Mouse (Mus musculus) spleen, postnatal 36 days (tissue): ENCODE results near the gene Rpp25l.
A peak's percentile ranks its signal among the peaks of the same experiment; 100 is the strongest.
"Not testable (repeated sequence)": the region's sequence is repeated elsewhere in the genome, so short reads cannot be mapped to it uniquely, and the experiment has no call there.

Source experiments
- DNase-seq, 2 experiments: peaks; one replicate each; pipeline ENCODE4 v3.0.0; 2022; ENCODE audit warnings: low spot score in 2 of 2, mixed read lengths in 1 of 2

The Rpp25l gene

DNA sequence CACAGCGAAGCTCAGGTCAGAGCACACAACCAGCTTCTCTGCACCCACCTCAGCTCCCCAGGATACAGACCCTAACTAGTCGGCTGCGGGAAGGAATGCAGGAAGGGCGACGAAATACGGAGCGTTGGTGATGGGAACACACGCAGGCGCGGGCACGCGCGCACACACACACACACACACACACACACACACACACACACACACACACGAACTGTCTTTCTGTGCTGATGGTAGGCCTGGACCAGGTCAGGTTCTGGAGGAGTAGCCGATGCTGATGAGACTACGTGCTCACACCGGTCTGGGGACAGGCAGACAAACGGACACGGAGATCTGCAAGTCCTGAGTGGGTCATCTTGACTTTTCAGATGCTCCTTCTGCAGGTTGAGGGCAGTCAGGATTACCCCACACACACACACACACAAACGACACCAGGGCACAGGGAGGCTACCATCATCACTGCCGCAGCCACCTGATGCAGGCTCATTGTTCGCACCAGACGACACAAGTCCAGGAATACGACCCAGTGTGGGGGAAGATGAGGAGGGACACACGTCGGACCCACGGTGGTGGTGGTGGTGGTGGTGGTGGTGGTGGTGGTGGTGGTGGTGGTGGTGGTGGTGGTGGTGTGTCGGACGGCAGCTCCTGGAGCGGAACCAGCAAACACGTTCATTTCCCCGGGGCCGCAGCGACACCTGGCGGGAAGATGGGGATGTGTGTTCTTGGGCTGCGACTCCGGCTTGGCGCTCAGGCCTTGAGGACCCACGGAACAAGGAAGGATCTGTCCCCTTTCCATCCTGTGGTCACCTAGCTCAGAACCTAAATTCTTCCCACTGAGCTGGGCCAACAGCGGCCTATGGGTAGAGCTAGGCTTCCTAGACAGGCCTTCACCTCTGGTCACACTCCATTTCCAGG lies 16.1 kb downstream of the Rpp25l start, which contains the start of gene Cntfr:
TSS of gene Cntfr (minus strand) at position 160 of the 912 bp plus-strand sequence.
- DNase-seq: peak; percentile 44 to 53

DNA sequence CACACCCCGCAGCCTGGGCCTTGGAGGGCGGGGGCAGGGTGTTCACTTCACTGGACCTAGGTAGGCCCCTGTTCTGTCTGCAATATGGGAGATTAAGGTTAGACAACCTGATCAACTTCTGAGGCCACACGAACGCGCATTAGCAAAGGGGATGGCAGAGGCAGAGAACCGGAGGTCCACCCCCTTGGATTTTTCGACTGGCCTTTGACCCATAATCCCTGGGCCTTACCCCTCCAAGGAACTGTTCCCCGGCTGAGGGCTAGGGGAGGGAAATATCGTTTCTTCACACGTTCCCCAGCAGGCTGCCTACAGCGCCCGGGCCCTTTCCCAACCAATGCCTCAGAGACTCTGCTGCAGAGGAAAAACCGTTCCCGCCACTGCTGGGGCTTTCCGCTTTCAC lies 16.9 kb downstream of the Rpp25l start:
- not testable (repeated sequence) for DNase-seq

DNA sequence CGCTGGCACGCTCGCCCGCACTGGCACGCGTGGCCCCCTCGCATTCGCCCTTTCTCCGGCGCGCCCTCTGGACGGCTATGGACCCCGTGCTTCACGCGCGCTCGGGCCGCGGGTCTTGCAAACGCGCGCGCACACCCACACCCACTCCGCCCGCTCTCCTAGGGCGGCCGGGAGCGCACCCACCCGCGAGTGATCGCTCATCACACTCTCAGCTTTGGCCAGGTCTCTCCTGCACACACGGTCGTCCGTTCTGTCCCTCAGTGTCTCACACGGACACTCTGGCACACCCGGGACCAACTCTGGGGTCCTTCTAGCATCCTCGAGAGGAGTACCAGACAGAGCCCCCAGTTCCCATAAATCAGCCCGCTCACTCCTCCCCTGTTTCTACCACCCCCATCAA lies 17.5 kb downstream of the Rpp25l start:
- DNase-seq: not testable (repeated sequence)

DNA sequence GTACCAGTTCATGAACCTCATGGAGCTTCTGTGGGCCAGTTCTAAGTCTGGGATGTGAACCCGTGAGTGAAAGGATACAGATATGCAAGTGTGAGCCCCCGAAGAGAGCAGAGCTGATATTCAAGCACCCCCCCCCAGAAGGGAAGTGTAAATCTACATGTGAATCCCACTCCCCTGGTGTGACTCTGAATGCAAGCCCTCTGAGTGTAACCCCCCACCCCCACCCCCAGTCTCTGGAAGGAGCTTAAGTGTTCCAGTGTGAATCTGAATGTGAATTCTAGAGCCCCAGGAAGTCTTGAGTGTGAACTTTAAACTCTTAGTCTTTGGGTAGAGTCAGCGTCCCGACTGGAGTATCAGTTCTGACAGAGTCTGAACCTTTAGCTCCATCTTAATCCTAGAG lies 19.8 kb downstream of the Rpp25l start:
- not testable (repeated sequence) for DNase-seq

DNA sequence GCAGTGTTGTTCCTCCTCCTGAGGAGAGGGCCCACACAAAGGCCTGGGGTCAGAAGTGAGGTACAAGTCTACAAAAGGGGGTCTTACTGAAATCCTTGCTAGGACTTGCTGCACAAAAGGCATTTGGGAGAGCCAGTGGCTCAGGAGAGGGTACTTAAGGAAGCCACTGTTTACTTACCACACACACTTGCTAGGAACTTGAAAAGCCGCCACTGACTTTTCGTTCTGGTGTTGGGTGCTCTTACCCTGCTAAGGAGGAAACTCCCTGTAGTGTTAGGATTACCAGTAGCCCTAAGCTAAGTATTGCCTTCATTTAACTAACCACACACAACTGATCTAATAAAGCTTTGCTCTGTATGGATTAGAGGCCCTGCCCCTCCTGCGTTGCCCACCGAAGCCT lies 23.3 kb downstream of the Rpp25l start:
- not testable (repeated sequence) for DNase-seq

DNA sequence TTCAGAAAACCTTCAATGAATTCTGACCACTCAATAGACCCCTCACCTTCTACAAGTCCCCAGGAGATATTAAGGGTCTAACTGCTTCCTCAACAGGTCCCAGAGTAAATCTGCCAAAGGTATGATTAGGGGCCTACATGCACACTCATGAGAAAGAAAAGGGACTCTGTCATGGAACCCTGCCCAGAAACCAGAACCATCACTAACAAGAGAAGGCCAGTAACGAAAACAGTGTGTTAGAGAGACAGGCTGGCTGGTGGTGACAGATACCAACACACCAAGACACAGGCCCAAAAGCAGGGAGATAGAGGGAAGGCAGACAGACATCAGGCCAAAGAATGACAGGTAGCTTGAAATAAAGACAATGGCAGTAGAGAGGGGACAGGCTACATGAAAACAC lies 24.8 kb downstream of the Rpp25l start:
- DNase-seq: not testable (repeated sequence)

DNA sequence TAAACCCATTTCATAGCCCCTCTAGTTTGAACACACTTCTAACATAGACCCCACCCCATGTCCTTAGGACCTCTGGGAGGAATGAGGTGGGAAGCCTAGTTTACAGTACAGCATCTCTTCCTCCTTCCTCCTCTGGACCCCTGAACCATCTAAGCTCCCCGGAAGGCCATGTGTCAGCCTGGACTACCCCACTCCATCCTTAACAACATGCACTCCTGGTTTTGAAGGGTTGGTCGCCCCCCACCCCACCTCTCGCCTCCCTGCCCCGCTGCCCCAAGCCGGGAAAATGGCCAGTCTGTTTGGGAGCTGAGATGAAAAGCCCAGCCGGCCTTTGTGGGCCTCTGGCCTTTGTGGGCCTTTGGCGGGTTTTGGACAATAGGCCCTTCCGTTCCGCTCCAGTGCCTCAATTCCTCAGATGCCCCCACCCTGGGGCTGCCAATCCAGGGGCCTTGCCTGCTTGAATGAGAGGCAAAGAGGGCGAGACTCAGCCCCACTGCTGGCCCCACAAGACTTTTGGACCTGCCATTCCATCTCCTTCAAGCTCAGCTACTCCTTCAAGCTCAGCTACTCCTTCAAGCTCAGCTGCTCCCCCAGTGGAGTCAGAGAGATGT lies 27.3 kb downstream of the Rpp25l start:
- DNase-seq: not testable (repeated sequence)

DNA sequence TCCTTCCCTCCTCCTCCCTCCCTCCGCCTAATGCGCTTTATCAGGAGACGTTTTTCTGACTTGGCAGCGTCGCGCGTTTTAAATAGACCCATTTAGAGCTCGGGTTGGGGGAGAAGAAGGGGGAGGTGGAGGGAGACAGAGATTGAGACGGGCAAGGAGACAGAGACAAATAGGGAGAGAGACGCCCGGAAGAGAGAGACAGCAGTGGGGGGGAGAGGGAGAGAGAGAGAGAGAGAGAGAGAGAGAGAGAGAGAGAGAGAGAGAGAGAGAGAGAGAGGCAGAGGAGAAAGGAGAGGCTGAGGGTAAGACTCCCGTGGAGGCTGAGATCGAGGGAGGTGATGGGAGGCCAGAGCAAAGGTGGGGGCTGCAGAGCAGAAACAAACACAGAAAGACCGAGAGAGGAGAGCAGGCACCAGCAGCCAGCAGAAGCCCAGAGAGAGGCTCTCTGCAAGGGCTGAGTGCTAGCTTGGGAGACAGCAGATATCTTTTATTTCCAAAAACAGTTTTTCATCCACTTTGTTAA lies 28.3 kb downstream of the Rpp25l start:
- DNase-seq: not testable (repeated sequence)

DNA sequence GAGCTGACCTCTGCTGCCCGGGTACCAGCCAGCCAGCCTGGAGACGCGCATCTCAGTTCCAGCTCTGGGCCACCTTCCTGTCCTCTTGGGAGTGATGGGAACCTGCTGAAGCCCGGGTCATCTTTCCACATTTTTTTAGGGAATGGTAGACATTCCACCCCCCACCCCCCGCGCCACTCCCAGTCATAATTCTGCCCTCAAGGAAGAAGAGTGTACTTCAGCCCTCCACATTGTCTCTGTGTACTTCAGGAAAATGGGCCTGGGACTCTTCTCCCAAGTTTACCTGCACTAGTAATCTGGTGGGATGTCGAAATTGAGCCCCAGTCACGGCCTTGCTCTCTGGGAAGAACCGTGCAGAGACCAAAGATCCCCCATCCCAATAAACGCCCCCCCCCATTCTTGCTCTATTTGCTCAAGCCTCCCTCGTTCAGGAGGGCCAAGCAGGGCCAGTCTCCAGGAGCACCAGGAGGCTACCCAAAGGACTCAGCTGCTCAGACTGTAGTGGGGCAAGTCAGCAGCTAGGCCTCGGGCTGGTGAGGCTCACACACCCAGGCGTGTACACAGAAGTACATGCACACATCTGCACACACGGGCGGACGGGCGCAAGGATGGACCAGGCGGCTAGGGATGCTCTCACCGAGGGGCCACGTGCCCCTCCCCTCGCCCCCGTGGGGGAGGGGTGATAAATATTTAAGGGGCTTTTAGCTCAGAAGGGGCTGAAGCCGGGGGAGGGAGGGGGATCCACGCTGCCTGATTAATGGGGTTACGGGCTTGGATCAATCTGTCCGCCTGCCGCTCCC lies 29.0 kb downstream of the Rpp25l start:
- not testable (repeated sequence) for DNase-seq

DNA sequence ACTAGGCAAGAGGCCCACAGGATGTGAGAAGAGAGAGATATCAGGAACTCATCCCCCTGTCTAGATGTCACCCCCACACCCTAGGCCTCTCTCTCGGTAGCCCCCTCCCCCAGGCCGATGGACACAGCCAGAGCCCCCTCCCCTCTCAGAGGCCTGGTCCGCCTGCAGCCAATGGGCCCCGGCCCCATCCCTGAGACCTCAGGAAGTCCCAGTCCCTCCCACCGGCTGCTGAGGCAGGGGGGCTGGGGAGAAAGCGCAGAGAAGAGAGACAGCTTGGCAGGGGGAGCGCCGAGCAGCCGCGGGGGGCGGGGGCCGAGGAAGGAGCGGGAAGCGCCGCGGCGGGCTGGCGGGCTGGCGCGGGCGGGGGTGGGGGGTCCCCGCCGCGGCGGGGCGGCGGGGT lies 30.0 kb downstream of the Rpp25l start:
- DNase-seq: not testable (repeated sequence)

DNA sequence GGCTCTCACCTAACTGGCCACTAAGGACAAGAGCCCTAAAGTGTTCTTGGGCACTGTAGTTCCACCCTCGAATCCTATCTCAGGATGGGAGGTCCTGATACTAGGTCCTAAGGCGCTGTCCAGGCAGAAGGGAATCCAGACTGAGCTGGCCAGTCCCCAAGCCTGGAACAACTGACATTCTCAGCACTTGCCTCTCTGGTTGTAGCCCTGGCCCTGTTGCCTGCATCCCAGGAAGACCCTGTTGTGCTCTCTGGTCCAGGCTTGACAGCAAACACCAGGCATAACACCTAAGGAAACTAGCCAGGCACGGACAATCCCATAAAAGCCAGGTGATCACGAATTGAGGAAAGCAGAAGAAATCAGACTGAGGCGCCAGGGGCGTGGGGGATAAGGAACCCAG lies 30.5 kb downstream of the Rpp25l start:
- no peak for DNase-seq

DNA sequence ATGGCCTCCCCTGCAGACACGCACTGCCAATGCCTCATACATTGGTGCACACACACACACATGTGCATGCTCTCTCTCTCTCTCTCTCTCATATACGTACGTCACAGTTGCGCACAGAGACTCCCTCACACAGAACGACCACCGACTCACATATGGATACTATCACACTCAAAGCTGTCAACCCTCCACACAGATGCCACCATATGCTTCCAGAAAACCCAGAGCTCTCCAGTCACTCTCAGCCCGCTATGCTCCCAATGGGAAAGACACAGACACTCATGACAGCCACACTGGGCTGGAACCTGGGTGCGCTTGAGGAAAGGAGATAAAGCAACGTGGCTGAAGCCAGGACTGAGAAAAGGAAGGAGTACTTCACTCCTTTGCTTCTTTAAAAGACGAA lies 31.4 kb downstream of the Rpp25l start:
- no peak for DNase-seq

DNA sequence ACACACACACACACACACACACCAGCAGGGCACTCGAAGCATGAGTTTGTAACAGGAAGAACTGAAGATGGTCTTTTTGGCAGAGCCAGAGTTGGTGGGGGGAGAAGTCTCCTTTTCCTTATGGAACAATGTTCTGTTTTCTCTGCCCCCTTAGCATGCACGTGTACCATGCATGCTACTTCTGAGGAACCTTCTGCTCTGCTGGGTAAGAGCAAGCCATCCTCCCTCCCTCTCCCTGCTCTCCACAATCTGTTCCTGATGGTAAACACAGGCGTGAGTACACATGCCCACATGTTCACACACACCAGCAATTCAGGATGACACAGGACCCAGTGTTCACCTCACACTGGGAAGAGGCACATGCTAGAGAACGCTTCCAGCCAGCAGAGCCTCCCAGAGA lies 32.2 kb downstream of the Rpp25l start:
- DNase-seq: no peak

DNA sequence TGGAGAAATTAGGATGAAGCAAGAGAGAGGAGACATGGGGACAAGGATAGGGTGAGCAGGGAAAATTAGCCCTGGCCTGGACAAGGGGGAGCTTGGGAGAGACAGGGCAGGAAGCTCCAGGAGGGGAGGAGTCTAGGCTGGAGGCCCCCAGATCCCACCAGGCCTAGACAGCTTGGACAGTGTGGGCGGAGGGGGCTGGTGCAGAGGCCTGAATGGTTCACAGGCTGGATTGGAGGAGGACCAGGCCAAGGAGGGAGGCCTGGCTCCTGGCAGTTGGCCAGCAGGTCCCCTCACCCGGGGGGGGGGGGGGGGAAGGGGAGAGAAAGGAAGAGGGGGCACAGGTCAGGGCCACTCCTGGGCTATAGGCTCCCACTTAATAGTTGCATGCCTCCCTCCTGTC lies 34.0 kb downstream of the Rpp25l start:
- no peak for DNase-seq

DNA sequence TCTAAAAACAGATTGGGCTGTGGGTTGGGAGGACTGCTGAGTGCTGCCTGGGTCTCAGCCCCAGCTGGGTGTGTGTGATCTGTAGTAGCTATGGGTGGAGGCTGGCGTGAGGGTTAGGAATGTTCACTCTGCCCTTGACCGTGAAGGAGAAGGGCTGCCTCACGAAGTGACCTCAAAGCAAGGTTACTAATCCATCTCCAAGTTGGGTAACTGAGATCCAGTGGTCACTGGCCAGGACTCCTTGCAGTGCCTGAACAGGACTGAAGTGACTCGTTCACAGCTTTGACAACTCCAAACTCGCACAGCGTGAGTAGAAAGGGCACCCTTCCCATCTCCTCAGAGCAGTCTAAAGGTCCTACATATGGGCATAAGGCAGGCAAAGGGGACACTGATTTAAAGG lies 34.5 kb downstream of the Rpp25l start:
- DNase-seq: no peak

DNA sequence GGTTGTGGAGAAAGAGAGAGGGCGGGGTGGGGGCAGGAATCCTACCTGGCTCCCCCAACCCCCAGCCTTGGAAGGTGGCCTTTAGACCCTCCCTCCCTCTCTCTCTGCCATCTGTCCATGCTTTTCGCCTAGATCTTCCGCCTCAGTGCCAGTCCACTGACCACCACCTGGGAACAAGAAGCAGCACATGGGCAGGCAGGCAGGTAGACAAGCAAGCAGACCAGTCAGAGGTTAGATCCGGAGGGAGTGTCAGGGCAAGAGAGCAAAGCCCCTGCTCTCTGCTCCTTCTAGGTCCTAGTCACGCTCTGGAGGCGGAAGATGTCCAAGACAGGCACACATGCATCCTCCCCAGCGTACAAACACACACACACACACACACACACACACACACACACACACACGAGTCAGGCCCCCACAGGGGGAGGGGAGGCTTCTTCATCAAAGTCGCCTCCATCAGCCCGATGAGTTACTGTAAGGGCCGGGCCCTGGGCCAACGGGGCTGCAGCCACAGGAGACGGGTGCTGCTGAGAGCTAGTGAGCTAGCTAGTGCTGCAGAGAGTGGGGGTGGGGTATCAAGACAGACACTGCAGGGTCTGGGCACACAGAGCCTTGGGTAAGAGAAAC lies 36.2 kb downstream of the Rpp25l start:
- DNase-seq: no peak

DNA sequence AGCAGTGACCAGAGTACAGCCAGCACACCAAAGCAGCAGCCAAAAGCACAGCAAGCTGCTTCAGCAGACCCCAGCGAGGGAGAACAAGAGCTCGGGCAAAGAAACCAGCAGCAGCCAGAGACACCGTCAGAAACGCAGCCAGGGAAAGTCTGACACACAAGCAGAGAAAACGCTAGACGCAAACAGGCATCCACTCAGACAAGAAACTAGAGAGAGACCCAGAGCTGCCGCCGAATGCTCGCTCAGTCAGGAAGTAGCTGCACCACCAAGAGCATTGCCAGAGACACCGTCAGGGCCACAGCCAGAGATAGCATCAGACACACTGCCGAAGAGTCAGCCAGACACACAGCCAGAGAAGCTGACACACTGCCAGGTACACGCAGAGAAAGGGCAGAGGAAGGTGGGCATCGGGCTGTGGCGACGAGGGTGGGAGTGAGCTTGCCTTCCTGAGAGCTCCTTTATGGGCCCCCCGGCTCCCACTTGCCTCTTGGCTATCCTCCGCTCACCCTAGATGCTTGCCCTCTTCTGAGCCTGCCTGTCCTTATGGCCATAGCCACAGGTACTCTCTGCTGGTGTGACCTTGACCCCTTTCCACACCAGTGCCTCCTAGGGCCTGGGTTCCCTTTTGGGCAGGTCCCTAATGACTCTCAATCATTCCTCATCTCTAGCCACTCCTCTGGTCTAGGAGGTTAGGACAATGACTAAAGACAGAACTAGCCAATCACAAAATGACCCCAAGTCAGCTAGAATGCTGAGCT lies 36.9 kb downstream of the Rpp25l start:
- DNase-seq: no peak

DNA sequence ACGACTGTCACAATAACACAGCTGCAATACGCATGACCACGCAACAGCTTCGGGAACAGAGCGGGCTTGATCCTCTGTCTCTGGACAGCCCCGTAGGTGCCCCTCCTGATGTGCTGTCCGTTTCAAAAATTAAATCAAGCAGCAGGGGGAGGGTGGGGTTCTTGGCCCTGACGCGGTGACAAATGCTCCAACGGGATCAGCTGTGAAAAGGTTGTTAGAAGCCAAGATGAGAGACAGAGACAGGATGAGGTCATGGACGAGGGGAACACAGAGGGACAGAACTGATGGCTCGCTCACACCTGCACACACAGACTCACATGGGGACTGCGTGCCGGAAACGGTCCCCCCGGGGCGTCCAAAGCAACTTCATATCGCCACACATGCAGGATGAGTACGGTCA lies 40.1 kb downstream of the Rpp25l start:
- no peak for DNase-seq

DNA sequence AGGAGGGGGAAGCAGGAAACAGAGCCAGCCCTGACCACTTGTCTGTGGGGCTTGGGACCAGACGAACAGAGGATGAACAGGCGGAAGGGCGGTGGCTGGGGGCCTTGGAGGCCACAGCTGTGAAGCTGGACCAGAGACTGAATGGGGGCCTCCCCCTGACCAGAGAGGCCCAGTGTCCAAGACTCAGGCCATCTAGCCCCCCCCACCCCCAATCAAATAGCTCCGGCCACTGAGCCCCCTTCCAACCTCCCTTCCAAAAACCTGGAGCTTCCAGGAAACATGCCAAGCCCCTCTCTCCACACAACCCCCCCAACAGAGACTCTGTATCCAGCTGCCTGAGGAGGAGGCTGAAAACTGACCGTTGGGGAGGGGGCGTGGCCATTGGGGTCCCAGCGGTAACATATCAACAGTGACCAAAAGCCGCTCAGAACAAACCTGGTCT lies 40.8 kb downstream of the Rpp25l start:
- DNase-seq: no peak

DNA sequence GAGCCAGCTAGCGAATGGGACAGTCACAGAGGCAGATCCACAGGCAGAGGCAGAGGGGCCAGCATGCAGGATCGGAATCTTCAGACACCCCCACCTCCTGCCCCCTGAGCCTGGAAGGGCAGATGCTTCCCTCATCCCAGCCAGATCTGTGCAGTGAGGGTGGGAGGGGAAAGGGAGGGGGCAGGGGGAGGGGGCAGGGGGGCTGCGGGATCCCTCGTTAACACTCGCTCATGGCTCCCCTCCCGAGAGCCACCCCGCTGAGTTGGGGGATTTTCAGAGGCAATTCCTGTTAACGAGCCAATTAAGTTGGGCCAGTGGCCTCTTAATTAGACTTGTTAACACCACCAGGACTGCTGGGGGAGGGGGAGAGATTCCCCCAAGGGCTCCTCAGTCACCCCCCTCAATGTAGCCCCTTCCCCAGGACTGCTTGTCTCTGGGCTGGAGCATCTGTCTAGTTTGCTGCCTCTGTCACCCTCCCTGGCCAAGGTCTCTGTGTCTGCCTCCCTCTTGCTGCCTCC lies 41.3 kb downstream of the Rpp25l start:
- no peak for DNase-seq

DNA sequence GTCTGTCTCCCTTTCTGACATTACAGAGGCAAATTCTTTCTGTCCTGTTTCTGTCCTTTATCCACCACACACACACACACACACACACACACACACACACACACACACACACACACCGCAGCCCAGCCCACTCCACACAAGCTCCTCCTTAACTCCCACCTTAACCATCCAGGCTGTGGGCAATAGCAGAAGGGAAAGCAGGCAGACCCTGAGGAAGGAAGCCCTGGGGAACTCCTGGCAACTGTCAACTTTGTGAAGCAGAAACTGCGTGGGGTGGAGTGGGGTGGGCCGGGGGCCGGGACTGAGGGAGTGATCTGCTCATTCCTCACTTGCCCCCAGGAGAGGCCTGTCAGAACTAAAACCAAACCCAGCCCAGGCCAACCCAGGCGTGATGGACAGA lies 41.8 kb downstream of the Rpp25l start:
- DNase-seq: no peak
